Mouse (Mus musculus) stomach, postnatal 0 days (tissue): ENCODE results near the gene Ankrd13a.

Experiments
- CTCF ChIP-seq: IDR thresholded peaks from 2 replicates; pipeline ENCODE4 v1.5.1; 2016; ENCODE audit warnings: antibody characterized with exemption, low read depth, mild to moderate bottlenecking, moderate library complexity
- EP300 ChIP-seq: optimal IDR thresholded peaks from 2 replicates; pipeline ENCODE3; 2016; ENCODE audit warnings: antibody characterized with exemption

DNA sequence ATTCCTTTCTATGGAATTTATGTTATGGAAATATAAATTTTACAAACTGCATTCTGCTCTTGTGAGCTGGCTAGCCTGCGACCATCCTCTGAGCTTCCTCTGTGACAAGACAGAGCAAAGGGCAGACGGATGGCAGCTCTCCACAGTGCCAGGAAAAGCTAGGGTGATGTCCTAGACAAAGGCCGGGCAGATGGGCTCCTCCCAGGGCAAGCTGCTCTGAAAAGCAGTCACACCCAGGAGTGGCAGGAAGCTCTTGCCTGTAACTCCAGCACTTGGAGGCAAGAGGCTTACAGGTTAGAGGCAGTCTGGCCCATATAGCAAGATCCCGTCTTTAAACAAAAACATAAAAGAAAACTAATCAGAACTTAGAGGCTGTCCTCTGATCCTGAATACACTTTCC is 20.1 kb downstream of the Ankrd13a start:
- TF ChIP-seq CTCF (no peak), EP300 (no peak)
